Mouse (Mus musculus): ENCODE measurements around the gene Atf7ip. TPM values are rescaled to one million over a fixed set of nuclear protein-coding genes. Genes with fewer than 3 reads are reported as not detected.

The Atf7ip gene
- total RNA-seq, 2 experiments from 2014 or later, result 119 to 122 TPM

- TF ChIP-seq CTCF (IDR thresholded peaks at IDR 0.05), result no peak
- intact Hi-C loops (cut with DNase I), result no loop called here
- H3K27ac ChIP-seq, result no peak overlapping the region
- DNase-seq (ENCODE audit: extremely low spot score in 1 of 2, low spot score in 2 of 2), result no peak
- H3K4me3 ChIP-seq, result no peak overlapping the region
Observed at GRCm38 (mm10) chr6:136486801-136487553, 19.0 kb upstream of the Atf7ip start.

GRCm38 (mm10) chr6:136487554-136487950, 18.4 kb upstream of the Atf7ip start:
- intact Hi-C loops (cut with DNase I), result no loop called here
- Histone ChIP-seq H3K4me3 (no peak overlapping the region), H3K27ac (no peak overlapping the region)
- no peak for TF ChIP-seq CTCF (IDR thresholded peaks at IDR 0.05)
- no peak for DNase-seq (ENCODE audit: extremely low spot score in 1 of 2, low spot score in 2 of 2)

GRCm38 (mm10) chr6:136489899-136490298, 16.1 kb upstream of the Atf7ip start:
- H3K4me3 ChIP-seq, result no peak overlapping the region
- no peak for DNase-seq (ENCODE audit: extremely low spot score in 1 of 2, low spot score in 2 of 2)

GRCm38 (mm10) chr6:136490516-136491475, 15.2 kb upstream of the Atf7ip start:
- TF ChIP-seq CTCF (IDR thresholded peaks at IDR 0.05), result no peak
- intact Hi-C loops (cut with DNase I), result no loop called here
- Histone ChIP-seq H3K27ac (no peak overlapping the region), H3K4me3 (no peak overlapping the region)
- DNase-seq (ENCODE audit: extremely low spot score in 1 of 2, low spot score in 2 of 2), result no peak

More at GRCm38 (mm10) chr6:136489899-136490298, 16.1 kb upstream of the Atf7ip start:
- H3K27ac ChIP-seq, result no peak overlapping the region
- intact Hi-C loops (cut with DNase I), result no loop called here
- TF ChIP-seq CTCF (IDR thresholded peaks at IDR 0.05), result no peak

GRCm38 (mm10) chr6:136491631-136492030, 14.3 kb upstream of the Atf7ip start:
- TF ChIP-seq CTCF (IDR thresholded peaks at IDR 0.05), result no peak
- DNase-seq (ENCODE audit: extremely low spot score in 1 of 2, low spot score in 2 of 2), result no peak
- intact Hi-C loops (cut with DNase I), result no loop called here
- H3K4me3 ChIP-seq, result no peak overlapping the region
- H3K27ac ChIP-seq, result no peak overlapping the region

GRCm38 (mm10) chr6:136492251-136492650, 13.7 kb upstream of the Atf7ip start:
- DNase-seq (ENCODE audit: extremely low spot score in 1 of 2, low spot score in 2 of 2), result no peak
- intact Hi-C loops (cut with DNase I), result no loop called here
- TF ChIP-seq CTCF (IDR thresholded peaks at IDR 0.05), result no peak
- no peak overlapping the region for H3K4me3 ChIP-seq
- no peak overlapping the region for H3K27ac ChIP-seq

GRCm38 (mm10) chr6:136493486-136493885, 12.5 kb upstream of the Atf7ip start:
- H3K4me3 ChIP-seq, result no peak overlapping the region
- intact Hi-C loops (cut with DNase I), result no loop called here

GRCm38 (mm10) chr6:136493910-136494751, 11.8 kb upstream of the Atf7ip start:
- no peak overlapping the region for H3K4me3 ChIP-seq
- intact Hi-C loops (cut with DNase I), result no loop called here
- H3K27ac ChIP-seq, result no peak overlapping the region
- DNase-seq (ENCODE audit: extremely low spot score in 1 of 2, low spot score in 2 of 2), result no peak
- TF ChIP-seq CTCF (IDR thresholded peaks at IDR 0.05), result no peak

More at GRCm38 (mm10) chr6:136493486-136493885, 12.5 kb upstream of the Atf7ip start:
- DNase-seq (ENCODE audit: extremely low spot score in 1 of 2, low spot score in 2 of 2), result no peak
- H3K27ac ChIP-seq, result no peak overlapping the region
- TF ChIP-seq CTCF (IDR thresholded peaks at IDR 0.05), result no peak

- DNase-seq (ENCODE audit: extremely low spot score in 1 of 2, low spot score in 2 of 2), result no peak
- intact Hi-C loops (cut with DNase I), result no loop called here
- no peak for TF ChIP-seq CTCF (IDR thresholded peaks at IDR 0.05)
- Histone ChIP-seq H3K4me3 (no peak overlapping the region), H3K27ac (no peak overlapping the region)
Observed at GRCm38 (mm10) chr6:136495023-136495422, 10.9 kb upstream of the Atf7ip start.

GRCm38 (mm10) chr6:136497744-136498143, 8.2 kb upstream of the Atf7ip start:
- DNase-seq (ENCODE audit: extremely low spot score in 1 of 2, low spot score in 2 of 2), result no peak
- Histone ChIP-seq H3K27ac (no peak overlapping the region), H3K4me3 (no peak overlapping the region)
- TF ChIP-seq CTCF (IDR thresholded peaks at IDR 0.05), result no peak
- intact Hi-C loops (cut with DNase I), result no loop called here

GRCm38 (mm10) chr6:136499292-136499977, 6.5 kb upstream of the Atf7ip start:
- intact Hi-C loops (cut with DNase I), result no loop called here
- Histone ChIP-seq H3K4me3 (no peak overlapping the region), H3K27ac (no peak overlapping the region)
- no peak for DNase-seq (ENCODE audit: extremely low spot score in 1 of 2, low spot score in 2 of 2)
- TF ChIP-seq CTCF (IDR thresholded peaks at IDR 0.05), result no peak
